Comparison of ENCODE assay signal across 10 mouse cellular contexts in the genomic region with DNA sequence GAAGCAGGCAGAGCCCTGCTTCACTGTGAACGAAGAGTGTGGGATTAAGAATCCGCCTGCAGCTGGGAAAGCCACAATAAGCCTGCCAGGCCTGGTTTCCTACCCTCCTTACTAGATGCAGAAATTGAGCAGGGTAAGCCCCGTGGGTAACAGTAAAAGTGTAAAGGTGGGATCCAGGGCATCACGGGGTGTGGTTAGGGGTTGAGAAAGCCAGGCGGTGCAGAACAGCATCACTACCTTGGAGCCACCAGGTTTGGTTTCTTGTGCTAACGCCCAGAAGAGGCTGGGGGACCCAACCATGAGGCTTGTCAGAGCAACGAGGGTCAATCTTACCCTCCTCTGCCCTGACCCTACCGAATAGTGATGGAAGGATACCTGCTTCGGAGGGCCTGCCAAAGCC. TPM values are rescaled to one million over a fixed set of nuclear protein-coding genes. Genes with fewer than 3 reads are reported as not detected.
DNase-seq lines count a peak whose midpoint lies in the region; ATAC-seq and TF ChIP-seq lines count a peak whose summit lies in the region.
"Had no signal": no experiment of that assay in that cellular context is flagged by ENCODE, and none has a peak within 500 bp of the region (broad histone marks: within the 10 kb centered on the region; RNA-seq: fewer than 3 reads in every experiment).

No protein-coding gene starts in this region.

- no peaks in the 10 kb centered on the region for H3K36me3 ChIP-seq in intestine, embryonic 15.5 days
- no peaks in the 10 kb centered on the region for H3K36me3 ChIP-seq in intestine, postnatal 0 days (ENCODE audit: control insufficient read depth, insufficient read depth)
- H3K36me3 ChIP-seq in embryonic facial prominence, embryonic 10.5 days (replicated peaks): no peaks in the 10 kb centered on the region
- no peaks in the 10 kb centered on the region for H3K36me3 ChIP-seq in forebrain, embryonic 15.5 days
- no peaks in the 10 kb centered on the region for H3K36me3 ChIP-seq in limb, embryonic 14.5 days (ENCODE audit: control insufficient read depth, insufficient read depth, low read length)

- peak overlapping the region; percentile 84; the same call in 1 of the 2 replicates for H3K4me2 ChIP-seq in intestine, embryonic 15.5 days (replicated peaks)
- H3K4me2 ChIP-seq in intestine, postnatal 0 days (replicated peaks; ENCODE audit: low read depth): no peak overlapping the region
- peak overlapping the region; percentile 87 for H3K4me2 ChIP-seq in forebrain, embryonic 15.5 days (replicated peaks)
- H3K4me2 ChIP-seq in limb, embryonic 14.5 days (replicated peaks; ENCODE audit: low read depth, low read length, severe bottlenecking): 0 out of 2 replicates have a peak overlapping the region, but pooled peaks have one; percentile 78

- no peak for TF ChIP-seq CTCF in intestine, postnatal 0 days (IDR thresholded peaks at IDR 0.05; ENCODE audit: low read depth)

- no peak for TF ChIP-seq POLR2A in limb, embryonic 14.5 days (IDR thresholded peaks at IDR 0.05; ENCODE audit: borderline replicate concordance, extremely low read depth, insufficient read depth, insufficient read length)

- no peaks in the 10 kb centered on the region for H3K4me1 ChIP-seq in intestine, embryonic 15.5 days (replicated peaks)
- 0 out of 2 replicates have a peak, but pooled peaks cover 2% of the 10 kb centered on the region for H3K4me1 ChIP-seq in intestine, postnatal 0 days (replicated peaks; ENCODE audit: control insufficient read depth, insufficient read depth, low read length)
- peaks cover 24% of the 10 kb centered on the region for H3K4me1 ChIP-seq in embryonic facial prominence, embryonic 10.5 days
- 0 out of 2 replicates have a peak, but pooled peaks cover 11% of the 10 kb centered on the region for H3K4me1 ChIP-seq in forebrain, embryonic 15.5 days
- peaks cover 5% of the 10 kb centered on the region; the same call in 1 of the 2 replicates for H3K4me1 ChIP-seq in limb, embryonic 14.5 days (ENCODE audit: control insufficient read depth, insufficient read depth, low read length)

- H3K9ac ChIP-seq in intestine, embryonic 15.5 days: no peak overlapping the region
- H3K9ac ChIP-seq in intestine, postnatal 0 days (ENCODE audit: low read depth, low read length): no peak overlapping the region
- no peak overlapping the region for H3K9ac ChIP-seq in forebrain, embryonic 15.5 days (replicated peaks)
- no peak overlapping the region for H3K9ac ChIP-seq in limb, embryonic 14.5 days (ENCODE audit: low read depth, low read length, severe bottlenecking)

- H3K27ac ChIP-seq in intestine, embryonic 15.5 days: no peak overlapping the region
- no peak overlapping the region for H3K27ac ChIP-seq in intestine, postnatal 0 days (ENCODE audit: low read depth, low read length)
- 0 out of 2 replicates have a peak overlapping the region, but pooled peaks have one; percentile 19 for H3K27ac ChIP-seq in embryonic facial prominence, embryonic 10.5 days (replicated peaks)
- H3K27ac ChIP-seq in forebrain, embryonic 15.5 days (replicated peaks): no peak overlapping the region
- H3K27ac ChIP-seq in limb, embryonic 14.5 days (replicated peaks; ENCODE audit: low read depth, low read length): no peak overlapping the region

- no peak for ATAC-seq in intestine, embryonic 15.5 days
- ATAC-seq in intestine, postnatal 0 days: no peak
- ATAC-seq in forebrain, embryonic 15.5 days (replicated peaks): no peak
- no peak for ATAC-seq in limb, embryonic 14.5 days (ENCODE audit: low FRiP score, low read depth)

- 56% methylated on average over 9 of the region's 9 CpGs for WGBS in intestine, embryonic 15.5 days
- 51% methylated on average over 9 of the region's 9 CpGs for WGBS in intestine, postnatal 0 days
- 44% methylated on average over 9 of the region's 9 CpGs for WGBS in embryonic facial prominence, embryonic 10.5 days
- WGBS in forebrain, embryonic 15.5 days: 41% methylated on average over 9 of the region's 9 CpGs
- 43% methylated on average over 9 of the region's 9 CpGs for whole genome bisulfite sequencing in limb, embryonic 14.5 days

- DNase-seq in embryonic facial prominence, embryonic 10.5 days (ENCODE audit: low spot score): no peak
- DNase-seq in limb, embryonic 14.5 days (ENCODE audit: low spot score): no peak
- DNase-seq in urinary bladder, postnatal 10 days (ENCODE audit: low spot score): no peak
- DNase-seq in layer of hippocampus, postnatal 10 days (ENCODE audit: low spot score in 2 of 2): no peak
- no peak for DNase-seq in testis, postnatal 10 days (ENCODE audit: low spot score)

- H3K4me3 ChIP-seq in intestine, embryonic 15.5 days (replicated peaks): no peak overlapping the region
- no peak overlapping the region for H3K4me3 ChIP-seq in intestine, postnatal 0 days (ENCODE audit: low read depth, low read length)
- peak overlapping the region; percentile 66; the same call in 1 of the 2 replicates for H3K4me3 ChIP-seq in embryonic facial prominence, embryonic 10.5 days
- peak overlapping the region; percentile 47; the same call in 1 of the 2 replicates for H3K4me3 ChIP-seq in forebrain, embryonic 15.5 days
- H3K4me3 ChIP-seq in limb, embryonic 14.5 days (replicated peaks; ENCODE audit: low read length): no peak overlapping the region

- H3K27me3 ChIP-seq in intestine, embryonic 15.5 days (replicated peaks): peaks cover 24% of the 10 kb centered on the region
- peaks cover 10% of the 10 kb centered on the region; the same call in 1 of the 2 replicates for H3K27me3 ChIP-seq in intestine, postnatal 0 days (replicated peaks; ENCODE audit: control insufficient read depth, insufficient read depth, low read length)
- H3K27me3 ChIP-seq in embryonic facial prominence, embryonic 10.5 days (replicated peaks; ENCODE audit: low read depth, poor library complexity, severe bottlenecking): peaks cover 57% of the 10 kb centered on the region
- peaks cover 7% of the 10 kb centered on the region; the same call in 1 of the 2 replicates for H3K27me3 ChIP-seq in forebrain, embryonic 15.5 days
- peaks cover 8% of the 10 kb centered on the region for H3K27me3 ChIP-seq in limb, embryonic 14.5 days (ENCODE audit: control insufficient read depth, insufficient read depth, low read length)

- no peaks in the 10 kb centered on the region for H3K9me3 ChIP-seq in intestine, embryonic 15.5 days
- no peaks in the 10 kb centered on the region for H3K9me3 ChIP-seq in intestine, postnatal 0 days (ENCODE audit: control insufficient read depth)
- H3K9me3 ChIP-seq in embryonic facial prominence, embryonic 10.5 days: no peaks in the 10 kb centered on the region
- H3K9me3 ChIP-seq in forebrain, embryonic 15.5 days: no peaks in the 10 kb centered on the region
- H3K9me3 ChIP-seq in limb, embryonic 14.5 days (ENCODE audit: control insufficient read depth, low read length): no peaks in the 10 kb centered on the region

RNA-seq across cellular contexts. Expression of a gene that starts 0.7 kb away (rescaled TPM):
- 20.0 and 21.0 TPM in 2 replicates for polyA plus RNA-seq in intestine, embryonic 15.5 days (2015; fragmentation: Nextera tagmentation; extraction: Ambion mirVana)
- 11.4 and 13.8 TPM in 2 replicates for polyA plus RNA-seq in intestine, postnatal 0 days (2015; fragmentation: Nextera tagmentation; extraction: Ambion mirVana)
- polyA plus RNA-seq in embryonic facial prominence, embryonic 10.5 days (2016; fragmentation: Nextera tagmentation; extraction: Ambion mirVana): 10.8 and 12.5 TPM in 2 replicates
- polyA plus RNA-seq in forebrain, embryonic 15.5 days (2015; fragmentation: Nextera tagmentation; extraction: Ambion mirVana): 13.3 and 14.6 TPM in 2 replicates
- polyA plus RNA-seq in limb, embryonic 14.5 days (2012; rRNA removed): 21.3 and 27.5 TPM in 2 replicates
- polyA plus RNA-seq in limb, embryonic 14.5 days (2014; fragmentation: Nextera tagmentation; extraction: Ambion mirVana): 17.7 and 19.0 TPM in 2 replicates
- 10 to 100 TPM; 10.7 to 11.1 TPM for total RNA-seq in layer of hippocampus, postnatal 10 days (2021)

RNA-seq across cellular contexts. Expression of a gene that starts 16.1 kb away (rescaled TPM):
- 4.1 and 4.2 TPM in 2 replicates for polyA plus RNA-seq in intestine, embryonic 15.5 days (2015; fragmentation: Nextera tagmentation; extraction: Ambion mirVana)
- polyA plus RNA-seq in intestine, postnatal 0 days (2015; fragmentation: Nextera tagmentation; extraction: Ambion mirVana): 0.68 and 1.3 TPM in 2 replicates
- 8.0 and 8.2 TPM in 2 replicates for polyA plus RNA-seq in embryonic facial prominence, embryonic 10.5 days (2016; fragmentation: Nextera tagmentation; extraction: Ambion mirVana)
- polyA plus RNA-seq in forebrain, embryonic 15.5 days (2015; fragmentation: Nextera tagmentation; extraction: Ambion mirVana): not detected in 2 replicates
- 5.1 and 5.3 TPM in 2 replicates for polyA plus RNA-seq in limb, embryonic 14.5 days (2012; rRNA removed)
- 6.4 and 10.0 TPM in 2 replicates for polyA plus RNA-seq in limb, embryonic 14.5 days (2014; fragmentation: Nextera tagmentation; extraction: Ambion mirVana)
- under 1 TPM; 0.64 to 0.80 TPM for total RNA-seq in layer of hippocampus, postnatal 10 days (2021)
- total RNA-seq: adrenal gland, adult 18-20 months had no signal

RNA-seq across cellular contexts. Expression of a gene that starts 39.3 kb away (rescaled TPM):
- polyA plus RNA-seq in intestine, embryonic 15.5 days (2015; fragmentation: Nextera tagmentation; extraction: Ambion mirVana): 0.16 TPM in 1 of 2 replicates, not detected in the other
- polyA plus RNA-seq in intestine, postnatal 0 days (2015; fragmentation: Nextera tagmentation; extraction: Ambion mirVana): 0.13 and 0.26 TPM in 2 replicates
- not detected in 2 replicates for polyA plus RNA-seq in embryonic facial prominence, embryonic 10.5 days (2016; fragmentation: Nextera tagmentation; extraction: Ambion mirVana)
- 0.17 TPM in 1 of 2 replicates, not detected in the other for polyA plus RNA-seq in forebrain, embryonic 15.5 days (2015; fragmentation: Nextera tagmentation; extraction: Ambion mirVana)
- 0.08 and 0.09 TPM in 2 replicates for polyA plus RNA-seq in limb, embryonic 14.5 days (2012; rRNA removed)
- 0.14 and 0.25 TPM in 2 replicates for polyA plus RNA-seq in limb, embryonic 14.5 days (2014; fragmentation: Nextera tagmentation; extraction: Ambion mirVana)
- not detected for total RNA-seq in layer of hippocampus, postnatal 10 days (2021)
- total RNA-seq: adrenal gland, adult 18-20 months; left cerebral cortex, adult 18-20 months had no signal

RNA-seq across cellular contexts. Expression of a gene that starts 43.4 kb away (rescaled TPM):
- polyA plus RNA-seq in intestine, embryonic 15.5 days (2015; fragmentation: Nextera tagmentation; extraction: Ambion mirVana): 0.68 and 0.89 TPM in 2 replicates
- polyA plus RNA-seq in intestine, postnatal 0 days (2015; fragmentation: Nextera tagmentation; extraction: Ambion mirVana): 1.3 and 1.6 TPM in 2 replicates
- polyA plus RNA-seq in embryonic facial prominence, embryonic 10.5 days (2016; fragmentation: Nextera tagmentation; extraction: Ambion mirVana): 1.2 and 1.7 TPM in 2 replicates
- polyA plus RNA-seq in forebrain, embryonic 15.5 days (2015; fragmentation: Nextera tagmentation; extraction: Ambion mirVana): 0.14 TPM in 1 of 2 replicates, not detected in the other
- polyA plus RNA-seq in limb, embryonic 14.5 days (2012; rRNA removed): 0.45 and 0.73 TPM in 2 replicates
- 0.41 and 0.64 TPM in 2 replicates for polyA plus RNA-seq in limb, embryonic 14.5 days (2014; fragmentation: Nextera tagmentation; extraction: Ambion mirVana)
- total RNA-seq in layer of hippocampus, postnatal 10 days (2021): not detected
- total RNA-seq: left cerebral cortex, adult 18-20 months had no signal

Comparison
In these comparisons a context has a peak if more than half of its experiments do, and no peak if none do; other contexts are left out.
1. H3K4me3 ChIP-seq: peak in embryonic facial prominence, embryonic 10.5 days (single experiment) and forebrain, embryonic 15.5 days (single experiment); none in intestine, embryonic 15.5 days (single experiment), intestine, postnatal 0 days (single experiment) and limb, embryonic 14.5 days (single experiment).